Mouse (Mus musculus): Measurements from ENCODE around the gene Ubash3b. TPM values are rescaled to one million over a fixed set of nuclear protein-coding genes. Genes with fewer than 3 reads are reported as not detected.

Gene Ubash3b
- 12.1 and 12.6 TPM in 2 replicates for polyA plus RNA-seq (2015; fragmentation: Nextera tagmentation; extraction: Ambion mirVana)

- H3K4me1 ChIP-seq (replicated peaks), result peaks cover 20% of the 10 kb centered on the region
- peaks cover 12% of the 10 kb centered on the region; the same call in 1 of the 2 replicates for H3K27me3 ChIP-seq
- no peak within 1 kb of the TSS for H3K9ac ChIP-seq (replicated peaks)
- no peak within 1 kb of the TSS for H3K27ac ChIP-seq
- 80% methylated on average over 6 of the region's 6 CpGs for WGBS
- H3K36me3 ChIP-seq, result no peaks in the 10 kb centered on the region
- ATAC-seq, result no peak
- no peak within 1 kb of the TSS for H3K4me3 ChIP-seq (replicated peaks)
- H3K4me2 ChIP-seq (replicated peaks), result no peak within 1 kb of the TSS
- H3K9me3 ChIP-seq, result no peaks in the 10 kb centered on the region
Observed at GRCm38 (mm10) chr9:41161413-41161812, at the start of gene Ubash3b. Gene Ubash3b (minus strand): TSS chr9:41161697.

GRCm38 (mm10) chr9:41207130-41208104 lies 45.9 kb upstream of the Ubash3b start:
- peak; percentile 95 for ATAC-seq
- 7% methylated on average over 28 of the region's 28 CpGs for WGBS
- H3K9ac ChIP-seq (replicated peaks), result peak overlapping the region; percentile 57; the same call in 1 of the 2 replicates
- H3K36me3 ChIP-seq, result no peaks in the 10 kb centered on the region
- peak overlapping the region; percentile 84 for H3K27ac ChIP-seq
- peak overlapping the region; percentile 41 for H3K4me2 ChIP-seq (replicated peaks)
- H3K4me1 ChIP-seq (replicated peaks), result peaks cover 14% of the 10 kb centered on the region
- H3K27me3 ChIP-seq, result no peaks in the 10 kb centered on the region
- H3K9me3 ChIP-seq, result no peaks in the 10 kb centered on the region
- peak overlapping the region; percentile 30 for H3K4me3 ChIP-seq (replicated peaks)

- Histone ChIP-seq H3K27me3 (no peaks in the 10 kb centered on the region), H3K9me3 (no peaks in the 10 kb centered on the region), H3K4me3 (replicated peaks) (no peak overlapping the region), H3K27ac (peak overlapping the region; percentile 84), H3K4me1 (replicated peaks) (peaks cover 7% of the 10 kb centered on the region), H3K4me2 (replicated peaks) (peak overlapping the region; percentile 41; the same call in 1 of the 2 replicates), H3K36me3 (no peaks in the 10 kb centered on the region), H3K9ac (replicated peaks) (no peak overlapping the region)
- 89% methylated on average over 12 of the region's 12 CpGs for WGBS
- ATAC-seq, result peak; percentile 43; the same call in 1 of the 2 replicates
Observed at GRCm38 (mm10) chr9:41206717-41207116, 45.2 kb upstream of the Ubash3b start.

GRCm38 (mm10) chr9:41205267-41205666 lies 43.8 kb upstream of the Ubash3b start:
- Histone ChIP-seq H3K36me3 (no peaks in the 10 kb centered on the region), H3K9ac (replicated peaks) (no peak overlapping the region), H3K27me3 (no peaks in the 10 kb centered on the region), H3K9me3 (no peaks in the 10 kb centered on the region), H3K27ac (no peak overlapping the region), H3K4me2 (replicated peaks) (no peak overlapping the region), H3K4me1 (replicated peaks) (peaks cover 6% of the 10 kb centered on the region; the same call in 1 of the 2 replicates), H3K4me3 (replicated peaks) (no peak overlapping the region)
- 51% methylated on average over 3 of the region's 3 CpGs for WGBS
- no peak for ATAC-seq

- 91% methylated on average over 22 of the region's 22 CpGs for WGBS
- no peaks in the 10 kb centered on the region for H3K4me1 ChIP-seq (replicated peaks)
- H3K27me3 ChIP-seq, result no peaks in the 10 kb centered on the region
- no peak overlapping the region for H3K9ac ChIP-seq (replicated peaks)
- no peak overlapping the region for H3K4me2 ChIP-seq (replicated peaks)
- H3K36me3 ChIP-seq, result no peaks in the 10 kb centered on the region
- H3K9me3 ChIP-seq, result no peaks in the 10 kb centered on the region
- no peak overlapping the region for H3K27ac ChIP-seq
- ATAC-seq, result no peak
- H3K4me3 ChIP-seq (replicated peaks), result no peak overlapping the region
Observed at GRCm38 (mm10) chr9:41199456-41200252, 38.2 kb upstream of the Ubash3b start.

- Histone ChIP-seq H3K36me3 (no peaks in the 10 kb centered on the region), H3K4me3 (replicated peaks) (no peak overlapping the region), H3K9ac (replicated peaks) (no peak overlapping the region), H3K9me3 (no peaks in the 10 kb centered on the region), H3K27ac (no peak overlapping the region), H3K27me3 (no peaks in the 10 kb centered on the region), H3K4me1 (replicated peaks) (no peaks in the 10 kb centered on the region), H3K4me2 (replicated peaks) (no peak overlapping the region)
- no peak for ATAC-seq
- 79% methylated on average over 12 of the region's 12 CpGs for WGBS
Observed at GRCm38 (mm10) chr9:41198501-41199265, 37.2 kb upstream of the Ubash3b start.

GRCm38 (mm10) chr9:41195742-41196311 lies 34.3 kb upstream of the Ubash3b start:
- H3K36me3 ChIP-seq, result no peaks in the 10 kb centered on the region
- H3K4me2 ChIP-seq (replicated peaks), result no peak overlapping the region
- no peak overlapping the region for H3K4me3 ChIP-seq (replicated peaks)
- no peak for ATAC-seq
- 84% methylated on average over 10 of the region's 10 CpGs for WGBS
- no peak overlapping the region for H3K9ac ChIP-seq (replicated peaks)
- no peaks in the 10 kb centered on the region for H3K27me3 ChIP-seq
- H3K9me3 ChIP-seq, result no peaks in the 10 kb centered on the region
- no peak overlapping the region for H3K27ac ChIP-seq
- H3K4me1 ChIP-seq (replicated peaks), result peaks cover 6% of the 10 kb centered on the region; the same call in 1 of the 2 replicates

GRCm38 (mm10) chr9:41191651-41192210 lies 30.2 kb upstream of the Ubash3b start:
- no peak overlapping the region for H3K4me3 ChIP-seq (replicated peaks)
- H3K9me3 ChIP-seq, result no peaks in the 10 kb centered on the region
- no peaks in the 10 kb centered on the region for H3K36me3 ChIP-seq
- H3K9ac ChIP-seq (replicated peaks), result 0 out of 2 replicates have a peak overlapping the region, but pooled peaks have one; percentile 23
- peaks cover 6% of the 10 kb centered on the region; the same call in 1 of the 2 replicates for H3K4me1 ChIP-seq (replicated peaks)
- ATAC-seq, result no peak
- no peak overlapping the region for H3K4me2 ChIP-seq (replicated peaks)
- H3K27me3 ChIP-seq, result no peaks in the 10 kb centered on the region
- no peak overlapping the region for H3K27ac ChIP-seq
- 72% methylated on average over 9 of the region's 9 CpGs for WGBS

- Histone ChIP-seq H3K4me2 (replicated peaks) (no peak overlapping the region), H3K27ac (peak overlapping the region; percentile 62), H3K36me3 (no peaks in the 10 kb centered on the region), H3K4me3 (replicated peaks) (no peak overlapping the region), H3K9me3 (no peaks in the 10 kb centered on the region), H3K9ac (replicated peaks) (no peak overlapping the region), H3K4me1 (replicated peaks) (peaks cover 6% of the 10 kb centered on the region; the same call in 1 of the 2 replicates), H3K27me3 (no peaks in the 10 kb centered on the region)
- 25% methylated on average over 9 of the region's 9 CpGs for WGBS
- ATAC-seq, result peak; percentile 85
Observed at GRCm38 (mm10) chr9:41190745-41191482, 29.4 kb upstream of the Ubash3b start.

- Histone ChIP-seq H3K9ac (replicated peaks) (no peak overlapping the region), H3K4me3 (replicated peaks) (no peak overlapping the region), H3K4me1 (replicated peaks) (peaks cover 12% of the 10 kb centered on the region; the same call in 1 of the 2 replicates), H3K27ac (no peak overlapping the region), H3K9me3 (no peaks in the 10 kb centered on the region), H3K4me2 (replicated peaks) (no peak overlapping the region), H3K36me3 (no peaks in the 10 kb centered on the region), H3K27me3 (no peaks in the 10 kb centered on the region)
- 90% methylated on average over 4 of the region's 4 CpGs for WGBS
- ATAC-seq, result no peak
Observed at GRCm38 (mm10) chr9:41187939-41188338, 26.4 kb upstream of the Ubash3b start.
